11 mouse cellular contexts compared by ENCODE assay signal in genomic region chr11:80425247-80425778, GRCm38 (mm10).
"Had no signal": no experiment of that assay in that cellular context is flagged by ENCODE, and none has a peak within 500 bp of the region (broad histone marks: within the 10 kb centered on the region; RNA-seq: fewer than 3 reads in every experiment).

No protein-coding gene starts in this region.

- H3K4me2 ChIP-seq: limb, embryonic 15.5 days; liver, embryonic 15.5 days; lung, embryonic 15.5 days; neural tube, embryonic 12.5 days had no signal

- H3K9ac ChIP-seq: limb, embryonic 15.5 days; liver, embryonic 15.5 days; lung, embryonic 15.5 days; neural tube, embryonic 12.5 days had no signal

- H3K27me3 ChIP-seq: limb, embryonic 15.5 days; liver, embryonic 15.5 days; lung, embryonic 15.5 days; neural tube, embryonic 12.5 days had no signal

- DNase-seq: kidney, adult 18-20 months; kidney, postnatal 10 days; kidney, postnatal 4 days; midbrain, embryonic 14.5 days; right cerebral cortex, postnatal 14 days; thymus, postnatal 36 days had no signal

- H3K27ac ChIP-seq: left cerebral cortex, adult 2 months; limb, embryonic 15.5 days; liver, embryonic 15.5 days; lung, embryonic 15.5 days; neural tube, embryonic 12.5 days had no signal

- H3K9me3 ChIP-seq: limb, embryonic 15.5 days; liver, embryonic 15.5 days; lung, embryonic 15.5 days; neural tube, embryonic 12.5 days had no signal

- H3K4me3 ChIP-seq: left cerebral cortex, adult 2 months; limb, embryonic 15.5 days; liver, embryonic 15.5 days; lung, embryonic 15.5 days; neural tube, embryonic 12.5 days had no signal

- H3K36me3 ChIP-seq: limb, embryonic 15.5 days; liver, embryonic 15.5 days; lung, embryonic 15.5 days; neural tube, embryonic 12.5 days had no signal
